Mouse (Mus musculus) adrenal gland, adult (tissue): ENCODE measurements around the gene Fam120b.

Experiments used
- DNase-seq, 2 experiments: peaks; one replicate each; pipeline ENCODE4 v3.0.0; 2022 to 2023; ENCODE audit warnings: low spot score in 1 of 2; ENCODE audit not compliant: inconsistent age in 2 of 2

Fam120b gene

GRCm38 (mm10) chr17:15395997-15396675, at the start of gene Fam120b:
Gene Fam120b (plus strand): TSS chr17:15396202.
- peak; percentile 93 to 97 for DNase-seq

- no peak for DNase-seq
These were observed 45.9 kb upstream of the Fam120b start for GRCm38 (mm10) chr17:15350152-15350551.

GRCm38 (mm10) chr17:15352869-15353610, 43.0 kb upstream of the Fam120b start:
- no peak for DNase-seq

- DNase-seq, result no peak
These were observed 42.0 kb upstream of the Fam120b start for GRCm38 (mm10) chr17:15354006-15354405.

- no peak for DNase-seq
These were observed 40.9 kb upstream of the Fam120b start for GRCm38 (mm10) chr17:15355072-15355471.

- peak in 1 of 2 experiments; percentile 78 for DNase-seq
These were observed 39.5 kb upstream of the Fam120b start for GRCm38 (mm10) chr17:15356526-15356925.

GRCm38 (mm10) chr17:15357071-15357470, 38.9 kb upstream of the Fam120b start:
- no peak for DNase-seq

GRCm38 (mm10) chr17:15363656-15364055, 32.3 kb upstream of the Fam120b start:
- DNase-seq, result no peak

- DNase-seq, result peak in 1 of 2 experiments; percentile 63
These were observed 30.4 kb upstream of the Fam120b start for GRCm38 (mm10) chr17:15365650-15366049.

- DNase-seq, result no peak
These were observed 25.6 kb upstream of the Fam120b start for GRCm38 (mm10) chr17:15370401-15370800.

GRCm38 (mm10) chr17:15371967-15372835, 23.8 kb upstream of the Fam120b start:
- peak in 1 of 2 experiments; percentile 39 for DNase-seq

- DNase-seq, result peak; percentile 30 to 50
These were observed 22.9 kb upstream of the Fam120b start for GRCm38 (mm10) chr17:15372931-15373652.

GRCm38 (mm10) chr17:15374321-15375141, 21.5 kb upstream of the Fam120b start:
- DNase-seq, result peak in 1 of 2 experiments; percentile 53

GRCm38 (mm10) chr17:15375224-15375623, 20.8 kb upstream of the Fam120b start:
- DNase-seq, result no peak

GRCm38 (mm10) chr17:15375701-15376493, 20.1 kb upstream of the Fam120b start:
- peak; percentile 68 to 89 for DNase-seq

- peak in 1 of 2 experiments; percentile 86 for DNase-seq
These were observed 19.4 kb upstream of the Fam120b start, which contains the start of gene Dll1 for GRCm38 (mm10) chr17:15376494-15377181. Gene Dll1 (minus strand): TSS chr17:15376872.

- DNase-seq, result peak in 1 of 2 experiments; percentile 84
These were observed 18.1 kb upstream of the Fam120b start for GRCm38 (mm10) chr17:15377901-15378300.

- DNase-seq, result no peak
These were observed 17.4 kb upstream of the Fam120b start for GRCm38 (mm10) chr17:15378413-15379109.
